Mouse (Mus musculus): ENCODE data around the gene Ppcs. TPM values are rescaled to one million over a fixed set of nuclear protein-coding genes. Genes with fewer than 3 reads are reported as not detected.

Ppcs gene
- polyA plus RNA-seq, 1 experiment from 2014 or later = 21.8 TPM

Other genes with a start within 250 kb of the Ppcs start
- 4.4 and 4.8 TPM in 2 replicates for gene Zfp691, start 248.2 kb downstream of the Ppcs start, polyA plus RNA-seq (2015; fragmentation: Nextera tagmentation; extraction: Ambion mirVana)
- 0.79 and 1.2 TPM in 2 replicates for gene Ermap, start 232.4 kb downstream of the Ppcs start, polyA plus RNA-seq (2015; fragmentation: Nextera tagmentation; extraction: Ambion mirVana)
- gene Svbp, start 227.1 kb downstream of the Ppcs start, polyA plus RNA-seq (2015; fragmentation: Nextera tagmentation; extraction: Ambion mirVana) = 198 and 242 TPM in 2 replicates
- gene Tmem269, start 204.2 kb downstream of the Ppcs start, polyA plus RNA-seq (2015; fragmentation: Nextera tagmentation; extraction: Ambion mirVana) = 0.29 and 0.54 TPM in 2 replicates
- gene AU022252, start 189.7 kb downstream of the Ppcs start, polyA plus RNA-seq (2015; fragmentation: Nextera tagmentation; extraction: Ambion mirVana) = 26.0 and 29.2 TPM in 2 replicates
- gene P3h1, start 189.5 kb downstream of the Ppcs start, polyA plus RNA-seq (2015; fragmentation: Nextera tagmentation; extraction: Ambion mirVana) = 14.1 and 14.9 TPM in 2 replicates
- 0.36 and 0.81 TPM in 2 replicates for gene Cldn19, start 167.0 kb downstream of the Ppcs start, polyA plus RNA-seq (2015; fragmentation: Nextera tagmentation; extraction: Ambion mirVana)
- gene Ybx1, start 127.8 kb downstream of the Ppcs start, polyA plus RNA-seq (2015; fragmentation: Nextera tagmentation; extraction: Ambion mirVana) = 815 and 871 TPM in 2 replicates
- 43.5 and 54.5 TPM in 2 replicates for gene Ppih, start 101.9 kb downstream of the Ppcs start, polyA plus RNA-seq (2015; fragmentation: Nextera tagmentation; extraction: Ambion mirVana)
- gene Ccdc30, start 6.9 kb downstream of the Ppcs start, polyA plus RNA-seq (2015; fragmentation: Nextera tagmentation; extraction: Ambion mirVana) = 20.2 and 22.0 TPM in 2 replicates
- gene Zmynd12, start 394 bp upstream of the Ppcs start, polyA plus RNA-seq (2015; fragmentation: Nextera tagmentation; extraction: Ambion mirVana) = 0.44 and 0.46 TPM in 2 replicates
- 26.6 and 29.9 TPM in 2 replicates for gene Rimkla, start 70.2 kb upstream of the Ppcs start, polyA plus RNA-seq (2015; fragmentation: Nextera tagmentation; extraction: Ambion mirVana)
- gene Foxj3, start 114.6 kb upstream of the Ppcs start, polyA plus RNA-seq (2015; fragmentation: Nextera tagmentation; extraction: Ambion mirVana) = 25.4 and 27.4 TPM in 2 replicates
- 9.6 and 12.1 TPM in 2 replicates for gene Frg2f1, start 117.1 kb upstream of the Ppcs start, polyA plus RNA-seq (2015; fragmentation: Nextera tagmentation; extraction: Ambion mirVana)
- gene Guca2a, start 215.3 kb upstream of the Ppcs start, polyA plus RNA-seq (2015; fragmentation: Nextera tagmentation; extraction: Ambion mirVana) = 14.7 TPM in 1 of 2 replicates, not detected in the other
- not detected in 2 replicates for gene Guca2b, start 236.5 kb upstream of the Ppcs start, polyA plus RNA-seq (2015; fragmentation: Nextera tagmentation; extraction: Ambion mirVana)